Comparison of ENCODE assay signal across 25 mouse cellular contexts in the genomic region with DNA sequence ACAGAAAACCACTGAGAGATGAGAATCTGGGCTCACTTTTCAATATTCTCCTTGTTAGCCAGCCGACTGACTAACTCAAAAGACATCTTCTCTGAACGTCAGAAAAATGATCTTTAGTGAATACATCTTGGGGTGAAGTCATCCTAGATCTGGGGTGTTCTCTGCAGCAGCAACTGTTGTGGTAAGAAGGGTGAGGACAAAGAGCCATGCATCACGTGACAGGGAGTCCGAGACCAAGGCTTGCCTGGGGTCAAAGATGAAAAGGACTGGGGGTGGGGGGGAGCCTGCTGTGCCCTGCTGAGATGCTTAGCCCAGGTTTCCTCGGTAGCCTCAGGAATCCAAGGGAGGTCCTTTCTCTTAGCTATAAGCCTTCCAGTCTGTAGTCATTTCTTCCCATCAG. TPM values are rescaled to one million over a fixed set of nuclear protein-coding genes. Genes with fewer than 3 reads are reported as not detected.
"Had no signal": no experiment of that assay in that cellular context is flagged by ENCODE, and none has a peak within 500 bp of the region (broad histone marks: within the 10 kb centered on the region; RNA-seq: fewer than 3 reads in every experiment).

No protein-coding gene starts in this region.

- H3K27me3 ChIP-seq: lung, embryonic 15.5 days; stomach, embryonic 15.5 days had no signal

- H3K9ac ChIP-seq: liver, postnatal 0 days; lung, embryonic 15.5 days; midbrain, embryonic 13.5 days; midbrain, embryonic 15.5 days; neural tube, embryonic 12.5 days; stomach, embryonic 15.5 days had no signal

- H3K9me3 ChIP-seq: lung, embryonic 15.5 days; midbrain, embryonic 15.5 days; neural tube, embryonic 12.5 days; stomach, embryonic 15.5 days had no signal

- ATAC-seq: liver, postnatal 0 days; midbrain, embryonic 13.5 days; midbrain, embryonic 15.5 days had no signal

- H3K4me1 ChIP-seq: lung, embryonic 15.5 days; megakaryocyte, embryonic 14.5 days; midbrain, embryonic 15.5 days; neural tube, embryonic 12.5 days; stomach, embryonic 15.5 days had no signal

- H3K4me3 ChIP-seq: lung, embryonic 15.5 days; megakaryocyte, embryonic 14.5 days; midbrain, embryonic 13.5 days; midbrain, embryonic 15.5 days; neural tube, embryonic 12.5 days; stomach, embryonic 15.5 days had no signal

- DNase-seq: liver, postnatal 0 days; lung, adult 2 months; lung, postnatal 14 days; lung, postnatal 36 days; right cerebral cortex, postnatal 14 days; thymus, adult 2 months; thymus, postnatal 25 days; thymus, postnatal 4 days had no signal

- H3K36me3 ChIP-seq: lung, embryonic 15.5 days; midbrain, embryonic 13.5 days; midbrain, embryonic 15.5 days; neural tube, embryonic 12.5 days; stomach, embryonic 15.5 days had no signal

- H3K4me2 ChIP-seq: midbrain, embryonic 11.5 days; midbrain, embryonic 13.5 days; midbrain, embryonic 15.5 days; neural tube, embryonic 12.5 days; stomach, embryonic 15.5 days had no signal

- H3K27ac ChIP-seq: lung, embryonic 15.5 days; macrophage; midbrain, embryonic 13.5 days; midbrain, embryonic 15.5 days; neural tube, embryonic 12.5 days; stomach, embryonic 15.5 days; stomach, postnatal 0 days had no signal

RNA-seq across cellular contexts. Expression of a gene that starts 17.5 kb away (rescaled TPM):
- total RNA-seq: midbrain, postnatal 0 days; monocyte, adult 5-6 weeks; neutrophil, adult 5-6 weeks had no signal
- polyA plus RNA-seq: liver, postnatal 0 days; lung, postnatal 0 days; macrophage; spleen, adult 2 months; urinary bladder, adult 2 months had no signal

RNA-seq across cellular contexts. Expression of a gene that starts 58.6 kb away (rescaled TPM):
- total RNA-seq: megakaryocyte progenitor cell, adult 5-6 weeks; midbrain, postnatal 0 days; monocyte, adult 5-6 weeks; neutrophil, adult 5-6 weeks had no signal
- polyA plus RNA-seq: lung, embryonic 15.5 days; lung, postnatal 0 days; macrophage; midbrain, embryonic 11.5 days; midbrain, embryonic 13.5 days; midbrain, embryonic 15.5 days; neural tube, embryonic 14.5 days; spleen, adult 2 months; urinary bladder, adult 2 months had no signal
